Mouse (Mus musculus): ENCODE data around the gene Copa. TPM values are rescaled to one million over a fixed set of nuclear protein-coding genes. Genes with fewer than 3 reads are reported as not detected.

Gene Copa
- total and polyA plus RNA-seq, 3 experiments = 81.2 to 118 (median 92.3) TPM

DNA sequence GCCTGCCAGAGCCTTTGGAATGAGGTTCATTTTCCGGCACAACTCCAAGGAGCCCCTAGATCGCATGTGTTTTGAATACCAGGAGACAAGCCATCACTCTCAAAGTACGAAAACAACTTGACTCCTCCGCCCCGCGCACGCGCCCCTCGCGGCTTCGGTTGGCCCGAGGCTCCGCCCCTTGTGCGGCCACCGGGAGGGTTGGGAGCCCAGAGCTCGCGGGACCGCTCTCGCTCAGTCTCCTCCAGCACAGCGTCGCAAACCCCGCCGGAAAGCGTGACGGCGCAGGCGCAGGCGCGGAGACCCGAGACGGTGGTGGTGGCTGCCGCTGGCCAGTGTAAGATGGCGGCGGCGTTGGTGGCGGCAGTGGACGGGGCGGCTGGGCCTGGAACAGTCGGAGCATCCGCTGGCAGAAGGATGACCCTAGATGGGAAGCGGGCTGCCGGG, 65.5 kb downstream of the Copa start, which contains the start of gene Dcaf8 (continued):
- TF ChIP-seq MEF2A (IDR thresholded peaks at IDR 0.05; ENCODE audit: extremely low read depth, insufficient replicate concordance, low read depth, low read length, poor library complexity, severe bottlenecking) (0 out of 2 replicates have a peak, but pooled peaks have one; percentile 57), SIN3A (IDR thresholded peaks at IDR 0.05; ENCODE audit: low read length) (peak; percentile 73)

DNA sequence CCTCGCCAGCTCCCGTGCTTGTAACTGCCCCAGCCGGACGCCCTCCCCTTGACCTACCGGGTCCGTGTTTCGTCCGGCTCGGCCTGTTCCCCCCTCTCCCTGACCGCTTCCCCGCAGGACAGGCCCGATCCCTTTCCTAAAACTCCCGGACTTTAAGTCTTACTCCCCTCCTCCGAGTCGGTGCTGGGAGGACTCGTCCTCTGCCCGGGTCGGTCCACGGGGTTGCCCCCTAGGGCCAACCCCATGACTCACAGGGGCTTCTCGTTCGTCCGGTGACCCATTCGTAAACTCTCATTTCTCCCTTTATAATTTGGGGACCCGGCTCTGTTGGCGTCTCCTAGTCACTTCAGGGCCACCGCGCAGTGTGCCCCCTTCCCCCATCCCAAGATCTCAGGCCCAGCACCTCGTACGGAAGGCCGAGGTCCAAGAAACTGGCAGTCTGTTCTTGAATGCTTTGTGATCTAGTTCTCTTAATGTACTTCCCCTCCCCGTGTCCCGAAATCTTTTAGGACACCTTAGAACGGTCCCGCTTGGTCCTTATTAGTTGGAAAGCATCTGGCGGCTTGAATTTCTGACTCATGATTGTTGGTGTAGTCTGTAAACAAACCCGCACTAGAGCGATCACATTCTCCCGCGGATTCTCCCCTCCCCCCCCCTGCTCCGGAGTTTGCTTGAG, 66.1 kb downstream of the Copa start:
- Histone ChIP-seq H3K27ac (ENCODE audit: control insufficient read depth, low read depth, low read length) (peak overlapping the region; percentile 89), H3K36me3 (ENCODE audit: control insufficient read depth in 1 of 2, insufficient read depth in 2 of 2, low read length in 2 of 2) (peaks cover 6 to 13% of the 10 kb centered on the region in 2 experiments), H3K9me3 (replicated peaks; ENCODE audit: insufficient read depth, low read length) (no peaks in the 10 kb centered on the region), H3K4me3 (ENCODE audit: control insufficient read depth in 1 of 2, insufficient read depth in 1 of 2, low read depth in 2 of 2, low read length in 2 of 2) (peak overlapping the region; percentile 73 to 99), H3K27me3 (ENCODE audit: control insufficient read depth in 1 of 2, insufficient read depth in 2 of 2, low read length in 2 of 2) (no peaks in the 10 kb centered on the region), H3K79me2 (ENCODE audit: control insufficient read depth, insufficient read depth, low read length, poor library complexity) (peaks cover 28% of the 10 kb centered on the region), H3K4me1 (ENCODE audit: control insufficient read depth in 1 of 2, insufficient read depth in 2 of 2, low read length in 2 of 2) (peaks cover 0 to 10% of the 10 kb centered on the region in 2 experiments; a peak in 3 of 4 replicates), H3K9ac (ENCODE audit: control insufficient read depth, low read depth, low read length, poor library complexity, severe bottlenecking) (peak overlapping the region; percentile 99)
- TF ChIP-seq MYC (IDR thresholded peaks at IDR 0.05; ENCODE audit: low read depth, low read length) (no peak), ELF1 (IDR thresholded peaks at IDR 0.05; ENCODE audit: low read depth, low read length) (no peak), ZMIZ1 (IDR thresholded peaks at IDR 0.05; ENCODE audit: low read depth, low read length) (no peak; the same call in 1 of the 2 replicates), MXI1 (IDR thresholded peaks at IDR 0.05; ENCODE audit: low read depth, low read length) (peak; percentile 49), POLR2A (IDR thresholded peaks at IDR 0.05; ENCODE audit: control insufficient read depth in 1 of 2, insufficient read depth in 1 of 2, low read depth in 1 of 2, low read length in 2 of 2, poor library complexity in 1 of 2) (no peak; a peak in 1 of 4 replicates), GATA1 (IDR thresholded peaks at IDR 0.05; ENCODE audit: low read depth, low read length) (no peak), KAT2A (conservative IDR thresholded peaks at IDR 0.05; ENCODE audit: low read depth, low read length) (no peak), POLR2AphosphoS2 (IDR thresholded peaks at IDR 0.05; ENCODE audit: low read length) (peak; percentile 6; the same call in 1 of the 2 replicates), TCF12 (IDR thresholded peaks at IDR 0.05; ENCODE audit: low read depth, low read length) (no peak), NELFE (IDR thresholded peaks at IDR 0.05; ENCODE audit: low read depth, low read length) (no peak), SIN3A (IDR thresholded peaks at IDR 0.05; ENCODE audit: low read length) (peak; percentile 44; the same call in 1 of the 2 replicates), ZC3H11A (IDR thresholded peaks at IDR 0.05; ENCODE audit: low read depth, low read length) (no peak), TAL1 (IDR thresholded peaks at IDR 0.05; ENCODE audit: low read length) (peak; percentile 45), USF2 (IDR thresholded peaks at IDR 0.05; ENCODE audit: borderline replicate concordance in 1 of 2, insufficient read depth in 1 of 2, low read depth in 1 of 2, low read length in 2 of 2) (no peak), NRF1 (IDR thresholded peaks at IDR 0.05; ENCODE audit: insufficient read depth, low read depth, low read length, poor library complexity, severe bottlenecking) (no peak), ETS1 (IDR thresholded peaks at IDR 0.05; ENCODE audit: low read depth, low read length) (no peak), GABPA (IDR thresholded peaks at IDR 0.05; ENCODE audit: low read depth, low read length) (no peak), RAD21 (IDR thresholded peaks at IDR 0.05; ENCODE audit: low read depth, low read length) (no peak), TBP (IDR thresholded peaks at IDR 0.05; ENCODE audit: low read depth, low read length) (no peak), ZKSCAN1 (IDR thresholded peaks at IDR 0.05; ENCODE audit: low read depth, low read length) (no peak)
- DNase-seq (ENCODE audit: low read depth, low spot score) = peak; percentile 85
